Mouse (Mus musculus): Measurements from ENCODE around the gene Fam133b. TPM values are rescaled to one million over a fixed set of nuclear protein-coding genes. Genes with fewer than 3 reads are reported as not detected.

Fam133b gene
- 66.0 TPM for polyA plus RNA-seq (2014; fragmentation: Illumina TruSeq; extraction: RNeasy Lipid Tissue Mini Kit (QIAGEN cat#74804); ENCODE audit: low read depth, low replicate concordance)

DNA sequence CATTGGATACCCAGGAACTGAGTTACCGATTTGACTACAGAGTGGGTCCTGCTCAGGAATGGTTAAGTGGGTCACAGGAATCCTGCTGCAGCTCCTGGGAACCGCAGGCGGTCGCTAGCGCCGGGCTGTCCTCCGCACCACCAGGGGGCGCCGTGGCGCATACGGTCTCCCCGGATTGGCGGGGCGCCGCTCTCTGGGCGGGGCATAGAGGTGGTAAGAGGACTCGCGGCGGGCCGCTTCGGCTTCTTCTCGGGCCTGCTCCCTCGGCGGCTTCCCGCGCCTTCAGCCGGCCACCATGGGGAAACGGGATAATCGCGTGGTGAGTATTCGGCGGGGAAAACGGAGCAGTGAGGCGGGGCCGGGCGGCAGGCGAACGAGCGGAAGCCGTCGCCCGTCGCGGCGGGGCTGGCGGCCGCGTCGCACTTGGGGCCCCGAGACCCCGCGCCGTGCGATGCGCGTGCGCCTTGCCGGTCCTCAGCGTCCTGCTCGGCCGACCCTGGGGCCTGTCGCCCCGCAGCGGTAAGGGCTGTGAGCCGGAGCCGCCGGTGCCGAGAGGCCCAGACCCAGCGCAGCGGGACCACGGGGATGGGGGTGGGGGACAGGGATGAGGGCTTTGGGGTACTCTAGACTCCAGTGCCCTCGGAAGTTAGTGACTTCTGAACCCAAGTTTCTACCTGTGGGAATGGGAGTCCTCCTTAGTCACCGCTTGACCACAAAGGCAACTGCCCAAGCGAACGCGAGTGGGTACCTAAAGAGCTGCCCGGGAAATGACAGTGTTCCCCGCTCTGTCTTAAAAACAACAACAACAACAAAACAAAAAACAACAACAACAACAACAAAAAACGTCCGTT lies at the start of gene Fam133b:
Fam133b (plus strand) TSS at position 205 of the 851 bp plus-strand sequence.

DNA sequence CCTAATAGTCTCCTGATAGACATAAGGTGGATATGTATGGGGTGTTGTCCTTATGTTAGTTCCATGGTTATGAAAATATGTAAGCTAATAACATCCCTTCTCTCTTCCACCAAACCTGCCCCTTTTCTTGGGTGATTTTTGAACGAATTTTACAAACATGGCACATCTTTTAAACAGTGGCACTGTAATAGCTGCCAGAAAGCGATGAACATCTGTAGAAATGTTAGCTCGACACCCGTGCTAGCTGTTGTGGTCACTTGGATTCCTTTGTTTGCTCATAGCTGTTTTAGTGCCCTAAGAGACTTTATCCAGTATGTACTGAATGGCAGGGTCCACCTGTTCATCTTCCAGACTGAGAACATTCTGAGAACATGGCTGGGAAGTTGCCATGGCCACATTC lies 27.6 kb downstream of the Fam133b start, which contains the start of gene 1700109H08Rik:
1700109H08Rik (plus strand) TSS at position 301 of the 400 bp plus-strand sequence.

DNA sequence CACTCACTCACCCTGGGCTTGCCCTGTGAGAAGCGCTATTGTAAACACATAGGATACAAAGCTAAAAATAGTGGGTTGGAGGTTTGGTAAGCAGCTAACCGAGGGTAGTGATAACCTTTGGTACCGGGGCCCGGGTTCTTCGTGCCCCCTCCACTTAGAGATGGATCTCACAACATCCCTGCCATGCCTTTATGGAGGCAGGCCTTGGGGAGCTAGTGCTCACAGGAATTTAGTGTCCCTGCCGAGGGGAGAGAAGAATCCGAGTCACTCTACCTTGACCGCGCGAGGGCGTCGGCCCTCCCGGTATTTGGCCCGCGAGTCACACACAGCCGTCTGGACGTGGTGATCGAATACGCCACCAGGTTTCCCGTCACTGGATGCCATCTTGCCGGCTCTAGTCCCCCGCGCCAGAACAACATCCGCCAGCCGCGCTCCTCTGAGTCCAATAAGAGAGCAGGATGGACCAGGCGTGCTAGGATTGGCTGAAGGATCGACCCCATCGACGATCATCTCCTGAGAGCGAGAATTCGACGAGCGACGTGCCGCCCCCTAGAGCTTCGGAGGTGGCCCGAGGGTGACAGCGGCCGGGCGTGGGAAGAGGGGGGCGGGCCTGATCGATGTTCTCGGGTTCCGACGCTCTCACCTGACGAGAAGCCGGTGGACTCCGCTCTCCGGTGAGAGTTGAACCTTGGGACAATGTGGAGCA lies 52.2 kb downstream of the Fam133b start, which contains the start of gene Pex1:
Pex1 (plus strand) TSS at position 374 of the 706 bp plus-strand sequence.

GRCm38 (mm10) chr5:3596399-3596766 lies 52.8 kb downstream of the Fam133b start, which contains the start of gene Rbm48:
Rbm48 (minus strand) TSS chr5:3596585.

Other genes with a start within 250 kb of the Fam133b start
- gene Cdk6, start 202.3 kb upstream of the Fam133b start, polyA plus RNA-seq (2014; fragmentation: Illumina TruSeq; extraction: RNeasy Lipid Tissue Mini Kit (QIAGEN cat#74804); ENCODE audit: low read depth, low replicate concordance), result 9.4 TPM
- gene 1700109H08Rik, start 27.7 kb downstream of the Fam133b start, polyA plus RNA-seq (2014; fragmentation: Illumina TruSeq; extraction: RNeasy Lipid Tissue Mini Kit (QIAGEN cat#74804); ENCODE audit: low read depth, low replicate concordance), result 3.1 TPM
- gene Pex1, start 52.2 kb downstream of the Fam133b start, polyA plus RNA-seq (2014; fragmentation: Illumina TruSeq; extraction: RNeasy Lipid Tissue Mini Kit (QIAGEN cat#74804); ENCODE audit: low read depth, low replicate concordance), result 36.7 TPM
- 24.1 TPM for gene Rbm48, start 52.8 kb downstream of the Fam133b start, polyA plus RNA-seq (2014; fragmentation: Illumina TruSeq; extraction: RNeasy Lipid Tissue Mini Kit (QIAGEN cat#74804); ENCODE audit: low read depth, low replicate concordance)
- not detected for gene Tmbim7, start 107.3 kb downstream of the Fam133b start, polyA plus RNA-seq (2014; fragmentation: Illumina TruSeq; extraction: RNeasy Lipid Tissue Mini Kit (QIAGEN cat#74804); ENCODE audit: low read depth, low replicate concordance)
- 253 TPM for gene Gatad1, start 113.4 kb downstream of the Fam133b start, polyA plus RNA-seq (2014; fragmentation: Illumina TruSeq; extraction: RNeasy Lipid Tissue Mini Kit (QIAGEN cat#74804); ENCODE audit: low read depth, low replicate concordance)

Measured in adrenal gland, adult 10 weeks (tissue).